Mouse (Mus musculus) ES-E14 (cell line): ENCODE measurements around the gene 2610042L04Rik. TPM values are rescaled to one million over a fixed set of nuclear protein-coding genes. Genes with fewer than 3 reads are reported as not detected.
"Not testable (repeated sequence)": the region's sequence is repeated elsewhere in the genome, so short reads cannot be mapped to it uniquely, and the experiment has no call there.

Experiments used
- DNase-seq: peaks from one replicate; pipeline ENCODE4 v3.0.0-alpha.2; 2013; ENCODE audit warnings: low read depth, low spot score
- H3K27ac ChIP-seq: 2 replicates; pipeline ENCODE4 v1.5.1; 2012; ENCODE audit warnings: low read depth, mild to moderate bottlenecking, low read length, moderate library complexity, mixed read lengths; ENCODE audit not compliant: poor library complexity, insufficient read depth, severe bottlenecking
- H3K36me3 ChIP-seq: 2 replicates; pipeline ENCODE4 v1.6.1; 2012; ENCODE audit warnings: mild to moderate bottlenecking, low read length, moderate library complexity, mixed read lengths; ENCODE audit not compliant: control insufficient read depth, poor library complexity, insufficient read depth, severe bottlenecking
- H3K4me1 ChIP-seq, 2 experiments: fragments of 150-350 bp in 1 of 2; sonication (generic) in 1 of 2; 2 replicates each; pipeline ENCODE4 v1.6.1; 2012; ENCODE audit warnings: low read length in 2 of 2, mild to moderate bottlenecking in 1 of 2, mixed read lengths in 1 of 2; ENCODE audit not compliant: control insufficient read depth in 2 of 2, insufficient read depth in 2 of 2, poor library complexity in 1 of 2
- H3K4me3 ChIP-seq, 2 experiments: fragments of 150-350 bp in 1 of 2; sonication (generic) in 1 of 2; 2 replicates each; pipeline ENCODE4 v1.5.1; 2012; ENCODE audit warnings: low read length in 2 of 2, low read depth in 1 of 2, mild to moderate bottlenecking in 1 of 2, mixed read lengths in 1 of 2; ENCODE audit not compliant: insufficient read depth in 1 of 2, poor library complexity in 1 of 2, severe bottlenecking in 1 of 2
- H3K9ac ChIP-seq: 2 replicates; pipeline ENCODE4 v1.6.1; 2012; ENCODE audit warnings: low read depth, mild to moderate bottlenecking, low read length, mixed read lengths; ENCODE audit not compliant: poor library complexity, insufficient read depth, severe bottlenecking
- H3K9me3 ChIP-seq: fragments of 150-350 bp; sonication (generic); 2 replicates; pipeline ENCODE4 v1.6.1; 2012; ENCODE audit warnings: low read depth, mild to moderate bottlenecking, low read length; ENCODE audit not compliant: control insufficient read depth, insufficient read depth
- in situ Hi-C, 2 experiments: fragments of 600-800 bp; cut with MboI; formaldehyde crosslinking; loops; one replicate each; pipeline ENCODE4 v1.15.1; 2025; ENCODE audit warnings: low sequenced_read_pairs in 2 of 2, inconsistent platforms in 1 of 2; ENCODE audit not compliant: unreplicated experiment in 2 of 2
- total RNA-seq: library from RNA; depleted of rRNA; stranded (reverse); fragments of 300-350 nt; gene quantifications from 2 replicates; pipeline ENCODE4 v1.2.3, GENCODE M21; 2012; rRNA removed

2610042L04Rik gene
- 0.67 and 1.1 TPM in 2 replicates for total RNA-seq

DNA sequence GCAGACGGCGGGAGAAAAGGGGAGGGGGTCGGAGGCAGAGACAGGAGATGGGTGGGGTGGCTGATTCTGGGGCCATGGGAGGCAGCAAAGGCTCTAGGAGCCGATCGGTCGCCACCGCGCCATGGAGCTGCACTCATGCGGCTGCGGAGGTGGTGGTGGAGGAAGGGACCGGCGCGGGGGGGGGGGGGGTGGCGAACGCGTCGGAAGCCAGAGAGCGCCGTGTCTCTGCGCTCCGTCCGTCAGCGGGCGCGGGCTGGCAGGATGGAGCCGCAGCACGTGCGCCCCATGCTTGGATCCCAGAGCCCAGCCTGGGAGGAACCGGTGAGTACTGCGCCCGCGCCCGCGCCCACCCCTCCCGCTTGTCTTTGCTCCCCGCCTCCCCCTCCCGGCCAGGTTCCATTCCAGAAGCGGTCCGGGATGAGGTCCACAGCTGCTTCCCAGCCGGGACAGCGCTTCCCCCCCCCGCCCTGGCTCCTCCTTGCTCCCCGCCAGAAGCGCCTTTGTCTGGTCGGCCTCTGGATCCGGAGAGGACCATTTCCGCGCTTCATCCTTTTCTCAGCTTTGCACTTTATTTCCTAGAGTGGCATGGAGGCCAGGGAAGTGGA lies at the start of gene 2610042L04Rik:
Gene 2610042L04Rik, plus strand, starts transcription at position 288 of the 605 bp plus-strand sequence.
- in situ Hi-C loops, H3K4me1 ChIP-seq, H3K36me3 ChIP-seq, H3K9ac ChIP-seq, DNase-seq, H3K27ac ChIP-seq, H3K9me3 ChIP-seq: not testable (repeated sequence)
- H3K4me3 ChIP-seq = peak within 1 kb of the TSS in 1 of 2 experiments; percentile 46; a peak in 2 of 4 replicates

DNA sequence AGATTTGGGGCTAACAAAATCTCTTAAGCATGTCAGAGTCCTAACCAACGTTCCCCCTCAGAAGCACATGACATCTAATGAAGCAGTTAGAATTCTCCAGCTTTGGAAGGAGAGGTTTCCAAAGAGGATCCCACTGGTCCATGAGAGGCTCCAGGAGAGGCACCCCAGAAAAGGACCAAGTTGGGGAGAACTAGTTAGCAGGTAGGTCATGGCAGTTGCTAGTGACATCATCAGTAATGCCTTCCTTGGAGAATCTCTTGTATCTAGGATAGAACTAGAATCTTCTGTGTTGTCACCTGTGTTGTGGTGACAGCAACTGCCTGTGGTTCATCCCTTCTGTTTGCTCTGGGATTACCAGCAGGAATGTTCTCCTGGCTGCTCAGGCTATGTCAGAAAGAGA lies 17.6 kb upstream of the 2610042L04Rik start, which contains the start of gene Gm3149:
Gene Gm3149, plus strand, starts transcription at position 301 of the 400 bp plus-strand sequence.
- H3K9me3 ChIP-seq, DNase-seq, H3K36me3 ChIP-seq, H3K4me3 ChIP-seq, H3K9ac ChIP-seq, in situ Hi-C loops, H3K27ac ChIP-seq, H3K4me1 ChIP-seq: not testable (repeated sequence)

DNA sequence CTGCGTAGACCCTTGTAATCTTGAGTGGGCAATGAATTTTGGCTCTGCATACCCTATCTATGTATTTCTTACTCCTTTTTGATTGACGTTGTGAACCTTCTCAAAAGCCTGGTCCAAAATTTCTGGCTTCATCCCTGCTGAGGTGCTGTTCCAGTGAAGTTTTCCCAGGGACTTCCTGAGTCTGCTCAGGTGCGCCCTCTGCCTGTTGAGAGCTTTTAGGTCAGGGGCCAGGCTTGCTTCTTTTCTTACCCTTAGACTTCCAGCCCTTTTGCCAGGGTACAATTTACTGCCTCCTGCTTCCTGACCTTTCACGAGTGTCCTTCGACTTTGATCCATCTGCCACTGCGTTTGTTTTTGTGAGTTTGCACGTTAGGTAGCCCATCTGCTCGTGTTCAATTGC lies 943 bp downstream of the 2610042L04Rik start:
- DNase-seq, H3K9me3 ChIP-seq, H3K4me1 ChIP-seq, H3K27ac ChIP-seq, H3K9ac ChIP-seq, H3K36me3 ChIP-seq, in situ Hi-C loops, H3K4me3 ChIP-seq: not testable (repeated sequence)

DNA sequence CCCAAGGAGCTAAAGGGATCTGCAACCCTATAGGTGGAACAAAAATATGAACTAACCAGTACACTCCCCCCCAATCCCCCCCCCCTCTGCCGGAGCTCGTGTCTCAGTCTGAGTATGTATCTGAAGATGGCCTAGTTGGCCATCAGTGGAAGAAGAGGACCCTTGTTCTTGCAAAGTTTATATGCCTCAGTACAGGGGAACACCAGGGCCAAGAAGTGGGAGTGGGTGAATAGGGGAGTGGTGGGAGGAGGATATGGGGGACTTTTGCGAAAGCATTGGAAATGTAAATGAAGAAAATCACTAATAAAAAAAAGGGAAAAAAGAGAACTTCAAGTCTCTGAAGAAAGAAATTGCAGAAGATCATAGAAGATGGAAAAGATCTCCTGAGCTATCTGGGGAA lies 34.4 kb downstream of the 2610042L04Rik start:
- H3K9ac ChIP-seq, in situ Hi-C loops, H3K27ac ChIP-seq, H3K36me3 ChIP-seq, H3K4me1 ChIP-seq, DNase-seq, H3K4me3 ChIP-seq, H3K9me3 ChIP-seq: not testable (repeated sequence)

DNA sequence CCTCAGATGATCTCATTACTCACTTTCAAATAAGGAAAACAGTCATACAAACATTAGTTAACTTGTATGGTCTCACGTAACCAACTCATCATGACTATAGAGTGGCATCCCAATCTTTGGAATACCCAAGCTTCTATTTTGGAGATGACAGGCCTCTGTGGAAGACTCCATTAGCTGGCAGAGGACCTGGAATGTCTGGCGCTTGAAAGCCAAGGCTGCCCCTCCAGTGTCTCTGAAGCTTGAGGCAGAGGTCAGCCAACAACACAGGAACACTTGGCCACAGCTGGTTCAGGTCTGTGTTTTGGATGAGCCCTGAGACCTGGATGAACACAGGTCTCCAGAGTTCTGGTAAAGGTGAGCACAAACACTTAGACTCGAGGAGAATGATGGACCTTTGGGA lies 35.1 kb downstream of the 2610042L04Rik start:
- in situ Hi-C loops = not testable (repeated sequence)

DNA sequence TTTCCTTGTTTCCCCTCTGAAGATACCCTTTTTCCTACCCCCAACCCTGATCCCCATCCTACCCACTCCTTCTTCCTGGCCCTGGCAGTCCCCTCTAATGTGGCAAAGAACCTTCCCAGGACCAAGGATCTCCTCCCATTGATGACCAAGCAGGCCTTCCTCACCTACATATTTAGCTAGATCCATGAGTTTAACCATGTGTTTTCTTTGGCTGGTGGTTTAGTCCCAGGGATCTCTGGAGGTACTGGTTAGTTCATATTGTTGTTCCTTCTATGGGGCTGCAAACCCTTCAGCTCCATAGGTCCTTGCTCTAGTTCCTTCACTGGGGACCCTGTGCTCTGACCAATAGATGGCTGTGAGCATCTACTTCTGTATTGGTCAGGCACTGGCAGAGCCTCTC lies 43.3 kb downstream of the 2610042L04Rik start:
- H3K9me3 ChIP-seq, H3K36me3 ChIP-seq, in situ Hi-C loops, H3K27ac ChIP-seq, H3K4me1 ChIP-seq, DNase-seq, H3K9ac ChIP-seq, H3K4me3 ChIP-seq: not testable (repeated sequence)

More for the DNA sequence above, 35.1 kb downstream of the 2610042L04Rik start:
- not testable (repeated sequence) for H3K4me1 ChIP-seq, DNase-seq, H3K36me3 ChIP-seq, H3K9me3 ChIP-seq, H3K9ac ChIP-seq, H3K4me3 ChIP-seq, H3K27ac ChIP-seq

DNA sequence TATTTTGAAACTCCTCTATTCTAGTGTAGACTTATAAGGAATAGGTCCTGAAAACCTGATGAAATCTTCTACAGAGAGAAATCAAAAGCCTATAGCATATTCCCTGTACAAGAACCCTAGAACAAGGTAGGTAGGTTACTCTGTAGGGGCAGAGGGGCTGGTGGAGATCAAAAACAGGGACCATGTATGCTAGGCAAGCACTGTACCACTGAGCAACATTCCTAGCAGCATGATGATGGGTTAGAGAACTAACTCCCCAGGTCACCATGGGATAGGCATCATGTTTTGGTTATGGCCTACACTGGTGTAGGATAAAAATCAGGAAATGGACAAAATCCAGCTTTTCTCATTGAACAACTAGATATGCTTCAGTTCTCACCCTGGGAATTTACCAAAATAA lies 51.0 kb downstream of the 2610042L04Rik start:
- in situ Hi-C loops, H3K9ac ChIP-seq, DNase-seq, H3K4me3 ChIP-seq, H3K4me1 ChIP-seq, H3K9me3 ChIP-seq, H3K36me3 ChIP-seq, H3K27ac ChIP-seq: not testable (repeated sequence)

DNA sequence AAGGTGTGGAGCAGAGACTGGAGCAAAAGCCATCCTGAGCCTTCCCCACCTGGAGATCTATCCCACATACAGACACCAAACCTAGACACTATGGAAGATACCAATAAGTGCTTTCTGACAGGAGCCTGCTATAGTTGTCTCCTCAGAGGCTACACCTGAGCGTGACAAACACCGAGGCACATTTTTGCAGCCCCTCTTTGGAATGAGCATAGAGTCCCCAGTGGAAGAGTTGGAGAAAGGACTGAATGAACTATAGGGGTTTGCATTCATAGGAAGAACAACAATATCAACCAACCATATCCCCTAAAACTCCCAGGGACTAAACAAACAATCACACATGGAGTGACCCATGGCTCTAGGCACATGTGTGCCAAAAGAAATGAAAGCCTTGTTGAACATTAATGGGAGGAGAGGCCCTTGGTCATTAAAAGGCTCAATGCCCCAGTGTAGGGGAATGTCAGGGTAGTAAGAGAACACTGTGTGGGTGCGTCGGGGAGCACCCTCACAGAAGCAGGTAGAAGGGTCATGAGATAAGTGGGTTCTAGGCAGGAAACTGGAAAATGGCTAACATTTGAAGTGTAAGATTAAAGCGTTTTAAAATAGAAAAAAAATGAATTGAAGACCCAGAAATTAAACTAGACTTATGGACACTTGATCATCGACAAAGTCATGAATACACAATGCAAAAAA lies 58.4 kb downstream of the 2610042L04Rik start:
- H3K36me3 ChIP-seq, H3K4me3 ChIP-seq, DNase-seq, H3K27ac ChIP-seq, in situ Hi-C loops, H3K9me3 ChIP-seq, H3K9ac ChIP-seq, H3K4me1 ChIP-seq: not testable (repeated sequence)
